Mouse (Mus musculus) left cerebral cortex, adult 11 months (tissue): ENCODE data around the gene Dnajc28.

Experiments
- DNase-seq: peaks from one replicate; pipeline ENCODE4 v3.0.0; 2022; ENCODE audit warnings: low spot score

Dnajc28 gene

DNA sequence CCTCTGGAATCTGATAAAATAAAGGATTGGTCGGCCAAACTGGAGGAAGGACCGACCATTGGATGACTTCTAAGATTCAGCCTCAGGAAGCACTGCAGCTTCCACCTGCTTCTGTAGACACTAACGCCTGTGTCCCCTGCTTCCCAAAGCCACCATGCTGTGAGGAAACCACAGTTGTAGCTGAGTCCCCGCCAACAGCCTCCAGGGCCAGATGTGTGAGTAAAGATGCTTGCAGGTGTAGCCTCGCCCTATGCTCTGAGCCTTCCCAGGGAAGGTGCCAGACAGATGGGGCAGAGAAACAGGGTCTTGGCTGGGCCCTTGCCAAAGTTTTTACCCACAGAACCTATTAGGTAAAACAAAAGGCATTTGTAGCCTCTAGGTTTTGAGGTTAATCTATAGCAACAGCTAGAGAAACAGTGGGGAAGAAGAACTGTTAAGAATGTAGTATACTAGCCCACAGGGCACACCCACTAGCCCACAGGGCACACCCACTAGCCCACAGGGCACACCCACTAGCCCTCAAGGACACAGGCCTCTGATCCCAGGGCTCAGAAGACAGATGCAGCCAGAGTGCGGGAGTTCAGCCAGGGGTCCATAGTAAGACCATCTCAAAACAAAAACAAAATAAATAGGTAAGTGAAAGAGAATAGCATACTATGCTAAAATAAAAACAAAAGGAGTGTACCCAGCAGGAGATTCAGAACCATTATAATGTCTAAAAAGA lies 30.9 kb downstream of the Dnajc28 start:
- DNase-seq: no peak

DNA sequence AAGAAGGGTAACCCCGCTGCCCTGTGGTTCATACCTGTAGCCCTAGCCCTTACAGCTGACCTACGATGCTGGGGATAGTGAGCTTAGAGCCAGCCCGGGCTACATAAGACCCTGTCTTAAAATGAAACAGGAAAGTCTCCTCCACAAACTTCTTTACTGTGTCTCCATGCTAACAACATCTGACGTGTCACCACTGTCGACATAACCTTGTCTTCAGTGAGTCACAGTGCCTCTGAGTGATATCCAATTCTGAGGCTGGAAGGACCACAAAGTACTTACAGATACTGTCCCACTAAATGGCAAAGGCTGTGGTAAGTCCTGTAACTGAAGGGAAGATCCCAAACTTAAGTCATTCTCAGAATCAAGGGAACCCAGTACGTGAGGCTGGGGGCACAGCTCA lies 32.6 kb downstream of the Dnajc28 start:
- DNase-seq: no peak

DNA sequence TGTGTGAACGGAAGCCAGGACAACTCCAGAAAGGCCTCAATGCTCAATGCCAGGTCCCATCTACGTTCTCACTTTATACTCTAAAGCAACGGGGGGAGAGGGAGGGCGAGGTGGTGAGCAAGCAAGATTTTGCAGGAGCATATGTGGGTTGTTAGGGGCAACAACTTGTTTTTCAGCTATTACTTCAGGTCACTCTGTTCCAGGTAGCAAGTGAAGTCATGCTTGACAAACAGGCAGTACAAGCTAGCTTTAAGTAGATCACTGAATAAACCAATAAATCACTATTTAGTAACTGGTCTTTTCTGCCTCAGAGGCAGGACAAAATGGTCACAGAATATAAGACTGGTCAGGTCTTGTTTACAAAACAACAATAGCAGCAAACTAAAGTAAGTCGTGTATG lies 33.2 kb downstream of the Dnajc28 start:
- no peak for DNase-seq

DNA sequence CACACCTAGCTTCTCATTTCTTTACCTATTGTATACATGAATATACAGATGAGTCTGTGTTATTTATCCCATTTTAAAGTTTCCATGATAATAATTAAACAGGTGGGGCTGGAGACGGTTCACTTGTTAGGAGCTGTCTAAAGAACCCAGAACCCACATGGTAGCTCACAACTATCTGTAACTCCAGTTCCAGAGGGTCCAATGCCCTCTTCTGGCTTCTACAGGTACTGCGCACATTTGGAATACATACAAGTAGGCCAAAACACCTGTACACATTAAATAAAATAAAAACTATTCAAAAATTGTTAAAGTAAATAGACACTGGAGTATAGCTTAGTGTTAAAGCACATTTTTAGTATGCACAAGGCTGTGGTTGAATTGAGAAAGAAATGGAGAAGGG lies 36.5 kb downstream of the Dnajc28 start:
- no peak for DNase-seq

DNA sequence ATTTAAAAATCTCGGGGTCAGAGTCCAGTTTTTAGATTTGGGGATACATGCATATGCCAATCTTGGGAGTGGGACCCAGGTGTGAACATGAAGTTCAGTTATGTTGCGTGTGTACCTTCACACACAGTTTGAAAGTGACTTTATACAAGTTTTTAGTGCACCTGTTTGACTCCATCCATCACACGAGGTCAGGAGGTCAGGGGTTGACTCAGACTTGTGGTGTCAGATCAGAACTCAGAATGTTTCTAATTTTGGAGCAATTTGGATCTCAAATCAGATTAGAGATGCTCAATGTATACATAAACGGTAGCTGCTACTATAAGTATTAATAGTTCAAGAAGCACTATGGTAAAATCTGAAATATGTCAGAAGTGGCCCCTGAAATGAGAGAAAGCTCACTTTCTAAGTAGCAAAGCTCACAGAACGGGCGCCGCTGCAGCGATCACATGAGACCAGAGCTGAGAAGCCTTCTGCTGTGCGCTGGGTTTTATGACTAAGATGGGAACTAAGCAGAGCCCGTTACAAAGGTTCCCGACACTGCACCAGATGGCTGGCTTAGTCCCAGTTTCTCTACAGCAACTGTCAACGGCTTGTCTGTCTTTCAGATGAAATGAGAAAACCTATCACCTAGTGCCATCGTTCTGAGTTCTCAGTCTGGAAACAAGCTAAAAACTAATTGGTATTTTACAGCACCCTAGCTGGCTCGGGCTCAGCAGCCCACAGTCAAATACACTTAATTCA lies 39.7 kb downstream of the Dnajc28 start:
- DNase-seq: no peak

DNA sequence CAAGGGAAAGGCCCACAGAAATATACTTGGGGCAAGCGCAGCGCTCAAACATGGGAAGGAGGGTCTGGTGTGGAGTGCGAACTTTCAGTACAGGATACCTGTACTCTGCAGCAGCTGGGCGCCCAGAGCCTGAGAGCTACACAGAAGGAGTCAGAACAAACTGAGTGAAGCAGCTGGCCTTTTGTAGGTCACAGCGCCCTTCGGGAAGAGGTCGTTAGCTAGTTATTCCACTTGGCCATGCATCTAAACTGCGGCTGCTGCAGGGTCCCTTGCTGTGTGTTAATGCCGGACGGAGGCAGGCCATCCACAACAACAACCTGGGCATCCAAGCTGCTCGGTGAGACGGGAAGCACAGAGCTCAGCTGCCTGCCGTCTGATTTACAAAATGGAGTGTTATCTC lies 43.7 kb downstream of the Dnajc28 start:
- DNase-seq: no peak

DNA sequence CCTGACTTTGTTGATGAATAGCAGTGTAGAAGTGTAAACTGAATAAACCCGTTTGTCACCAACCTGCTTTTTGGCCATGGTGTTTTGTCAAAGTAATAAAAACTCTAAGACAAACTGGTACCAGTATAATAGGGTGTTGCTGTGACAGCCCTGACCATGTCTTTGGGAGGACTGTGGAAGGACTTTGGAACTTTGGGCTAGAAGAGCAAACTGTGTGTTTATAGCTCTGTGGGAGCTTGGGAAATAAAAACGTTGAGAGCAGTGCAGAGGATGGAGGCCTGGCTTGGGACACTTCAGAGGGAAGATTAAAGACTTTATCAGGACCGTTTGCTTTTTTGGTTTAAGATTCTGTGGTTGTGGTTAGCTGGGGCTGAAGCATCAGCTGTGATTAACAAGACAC lies 47.7 kb downstream of the Dnajc28 start:
- DNase-seq: no peak

DNA sequence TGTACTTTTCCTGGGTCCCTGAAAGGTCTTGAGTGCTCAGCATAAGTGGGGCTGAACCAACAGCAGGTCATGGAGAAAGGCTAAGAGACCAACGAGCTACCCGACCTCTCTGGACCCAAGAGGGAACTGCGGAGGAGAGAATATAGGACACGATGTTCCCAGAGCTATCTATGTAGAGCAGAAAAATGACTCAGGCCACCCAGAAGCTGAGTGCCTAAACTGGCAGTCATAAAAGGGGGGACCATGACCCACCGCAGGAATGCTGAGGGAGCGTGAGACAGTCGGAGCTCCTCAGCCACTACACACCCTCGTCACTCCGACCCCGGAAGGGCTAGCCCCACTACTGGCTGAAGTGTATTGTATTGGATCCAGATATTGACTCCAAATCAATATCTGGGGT lies 49.9 kb downstream of the Dnajc28 start:
- no peak for DNase-seq

DNA sequence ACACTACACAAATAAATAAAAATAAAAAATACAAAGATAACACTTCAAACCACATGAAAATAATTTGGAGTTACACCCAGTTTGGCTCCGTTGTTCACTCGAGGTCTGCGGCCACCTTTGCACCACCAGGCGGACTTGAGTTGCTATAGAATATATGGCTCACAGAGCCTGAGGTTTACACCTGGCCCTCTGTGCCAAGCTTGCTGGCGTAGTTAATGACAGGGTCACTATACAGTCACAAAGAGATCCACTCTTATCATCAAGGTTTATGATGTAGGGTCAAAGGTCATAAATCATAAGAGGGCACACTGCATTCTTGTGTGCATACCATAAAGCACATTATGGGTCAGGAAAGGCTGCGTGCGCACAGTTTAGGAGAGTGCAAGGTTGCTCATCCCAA lies 52.8 kb downstream of the Dnajc28 start:
- no peak for DNase-seq

DNA sequence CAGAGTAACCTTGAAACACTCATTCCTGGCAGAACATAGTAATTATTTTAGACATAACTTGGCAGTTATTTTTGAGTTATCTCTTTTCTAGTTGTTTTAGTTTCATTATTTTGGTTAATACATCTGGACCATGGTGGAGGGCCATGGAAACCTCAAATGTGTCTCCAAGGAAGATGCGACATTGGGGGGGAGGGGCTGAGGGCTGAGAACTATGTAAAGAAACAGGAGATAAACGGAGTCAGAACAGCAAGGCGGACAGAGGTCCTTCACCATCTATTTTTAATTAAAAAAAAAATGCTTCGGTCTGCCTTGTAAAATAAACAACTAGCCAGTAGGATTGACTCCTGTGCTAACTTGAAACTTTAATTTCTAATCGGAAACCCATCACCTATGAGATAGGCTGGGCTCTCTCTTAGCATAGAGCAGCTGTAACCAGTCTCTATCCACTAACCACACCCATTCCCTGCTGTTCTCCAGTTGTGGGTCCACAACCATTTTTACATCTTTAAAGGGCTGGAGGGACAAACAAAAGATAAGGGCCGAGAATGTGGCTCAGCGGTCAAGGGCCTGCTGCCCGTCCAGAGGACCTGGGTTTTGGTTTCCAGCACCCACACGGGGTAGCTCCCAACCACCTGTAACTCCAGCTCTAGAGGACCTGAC lies 53.4 kb downstream of the Dnajc28 start:
- DNase-seq: no peak

DNA sequence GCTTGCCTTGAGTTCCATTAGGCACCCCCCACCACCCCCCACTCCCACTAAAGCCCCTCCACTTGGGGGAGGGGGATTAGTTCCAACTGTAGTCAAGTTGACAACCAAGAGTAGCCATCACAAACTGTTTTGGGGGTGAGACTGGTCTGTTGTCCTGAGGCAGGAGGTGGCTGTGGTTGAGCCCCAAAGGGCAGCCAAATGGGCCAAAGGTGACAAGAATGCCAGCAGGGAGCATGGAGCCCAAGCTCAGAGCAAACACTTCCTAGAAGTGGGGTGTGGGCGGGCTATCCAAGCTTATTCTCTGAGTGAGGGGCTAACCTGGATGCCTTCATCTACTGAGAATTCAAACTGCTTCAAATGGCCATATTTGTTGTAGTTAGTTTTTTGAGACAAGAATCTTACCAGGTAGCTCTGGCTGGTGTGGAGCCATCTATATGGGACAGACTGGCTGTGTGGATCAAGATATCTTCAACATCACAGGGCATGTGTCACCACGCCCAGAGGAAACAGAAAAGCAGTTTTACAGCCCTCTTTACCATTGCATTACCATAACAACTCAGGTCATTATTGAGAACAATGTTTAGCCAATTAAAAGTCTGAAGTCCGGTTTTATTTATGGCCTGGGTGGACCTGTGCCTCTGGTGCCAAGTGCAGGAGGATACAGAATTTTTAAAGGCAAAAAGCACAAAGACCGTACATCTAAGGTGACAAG lies 54.1 kb downstream of the Dnajc28 start:
- DNase-seq: no peak
